Mouse (Mus musculus): ENCODE results near the gene Mybpc1. TPM values are rescaled to one million over a fixed set of nuclear protein-coding genes. Genes with fewer than 3 reads are reported as not detected.

Mybpc1 gene
- polyA plus RNA-seq (2017; shearing (Covaris generic)) = under 1 TPM; 0.27 to 0.36 TPM

GRCm38 (mm10) chr10:88604943-88605342 lies at the start of gene Mybpc1:
TSS of gene Mybpc1 (minus strand) at chr10:88605152.

DNA sequence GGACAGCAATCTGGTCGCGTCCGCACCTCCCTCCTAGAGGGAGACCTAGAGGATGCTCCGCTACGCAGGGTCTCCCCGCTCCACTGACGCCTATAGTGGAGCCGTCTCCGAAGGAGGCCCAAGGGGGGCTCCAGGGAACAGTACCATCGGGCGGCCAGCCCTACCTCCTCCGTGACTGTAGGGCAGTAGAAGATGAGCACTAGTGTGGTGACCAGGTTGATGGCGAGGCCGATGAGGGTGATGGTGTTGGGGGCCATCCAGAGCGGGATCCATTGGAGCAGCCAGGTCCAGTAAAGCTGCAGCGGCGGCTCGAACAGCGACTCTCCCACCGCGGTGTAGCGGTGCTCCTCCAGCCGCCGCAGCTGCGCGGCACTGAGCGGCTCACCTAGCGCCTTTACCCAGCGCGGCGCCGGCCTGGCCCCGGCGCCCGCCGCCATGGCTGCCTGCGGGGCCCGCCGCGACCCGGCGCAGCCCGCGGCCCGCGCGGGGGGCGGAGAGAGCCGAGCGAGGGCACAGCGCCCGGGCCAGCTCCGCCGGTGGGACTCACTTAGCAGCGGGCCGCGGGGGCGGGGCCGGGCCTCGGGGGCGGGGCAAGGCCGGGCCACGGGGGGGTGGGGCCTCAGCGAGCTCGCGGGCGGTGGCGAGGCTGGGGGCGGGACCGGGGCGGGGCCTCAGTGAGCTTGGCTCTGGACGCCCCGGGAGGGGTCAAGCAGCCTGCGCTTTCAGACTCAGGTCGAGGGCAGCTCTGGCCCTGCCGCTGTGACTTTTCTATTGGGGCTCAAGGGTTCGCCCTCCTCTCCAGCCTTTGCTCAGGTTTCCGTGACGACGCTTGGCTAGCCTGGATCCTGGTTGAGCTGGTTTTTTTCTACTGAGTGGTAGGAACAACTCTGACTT lies 101.3 kb downstream of the Mybpc1 start, which contains the start of gene Chpt1:
Chpt1 (minus strand) TSS at position 653 of the 894 bp plus-strand sequence.

Other genes starting within 250 kb of the Mybpc1 start
- gene Dram1, start 226.1 kb downstream of the Mybpc1 start, polyA plus RNA-seq (2017; shearing (Covaris generic)) = 1 to 10 TPM in 1 of 2 experiments, under 1 TPM in 1; 0.13 to 1.6 TPM
- 10 to 100 TPM; 15.5 to 26.9 TPM for gene Gnptab, start 226.0 kb downstream of the Mybpc1 start, polyA plus RNA-seq (2017; shearing (Covaris generic))
- gene Sycp3, start 145.6 kb downstream of the Mybpc1 start, polyA plus RNA-seq (2017; shearing (Covaris generic)) = under 1 TPM in 1 of 2 experiments, not detected in 1; 0.18 TPM
- 10 to 100 TPM; 11.2 to 13.6 TPM for gene Chpt1, start 101.1 kb downstream of the Mybpc1 start, polyA plus RNA-seq (2017; shearing (Covaris generic))
- gene Spic, start 79.9 kb upstream of the Mybpc1 start, polyA plus RNA-seq (2017; shearing (Covaris generic)) = 1 to 10 TPM in 1 of 2 experiments, under 1 TPM in 1; 0.08 to 4.3 TPM
- 10 to 100 TPM; 74.6 to 75.8 TPM for gene Arl1, start 125.7 kb upstream of the Mybpc1 start, polyA plus RNA-seq (2017; shearing (Covaris generic))
- 10 to 100 TPM; 17.1 to 22.5 TPM for gene Utp20, start 221.7 kb upstream of the Mybpc1 start, polyA plus RNA-seq (2017; shearing (Covaris generic))